Mouse (Mus musculus): Measurements from ENCODE around the gene Hist1h4a. TPM values are rescaled to one million over a fixed set of nuclear protein-coding genes. Genes with fewer than 3 reads are reported as not detected.
A peak's percentile ranks its signal among the peaks of the same experiment; 100 is the strongest.
"Not testable (repeated sequence)": the region's sequence is repeated elsewhere in the genome, so short reads cannot be mapped to it uniquely, and the experiment has no call there.

Gene Hist1h4a
- polyA plus RNA-seq, 1 experiment from 2014 or later: 0.93 TPM

DNA sequence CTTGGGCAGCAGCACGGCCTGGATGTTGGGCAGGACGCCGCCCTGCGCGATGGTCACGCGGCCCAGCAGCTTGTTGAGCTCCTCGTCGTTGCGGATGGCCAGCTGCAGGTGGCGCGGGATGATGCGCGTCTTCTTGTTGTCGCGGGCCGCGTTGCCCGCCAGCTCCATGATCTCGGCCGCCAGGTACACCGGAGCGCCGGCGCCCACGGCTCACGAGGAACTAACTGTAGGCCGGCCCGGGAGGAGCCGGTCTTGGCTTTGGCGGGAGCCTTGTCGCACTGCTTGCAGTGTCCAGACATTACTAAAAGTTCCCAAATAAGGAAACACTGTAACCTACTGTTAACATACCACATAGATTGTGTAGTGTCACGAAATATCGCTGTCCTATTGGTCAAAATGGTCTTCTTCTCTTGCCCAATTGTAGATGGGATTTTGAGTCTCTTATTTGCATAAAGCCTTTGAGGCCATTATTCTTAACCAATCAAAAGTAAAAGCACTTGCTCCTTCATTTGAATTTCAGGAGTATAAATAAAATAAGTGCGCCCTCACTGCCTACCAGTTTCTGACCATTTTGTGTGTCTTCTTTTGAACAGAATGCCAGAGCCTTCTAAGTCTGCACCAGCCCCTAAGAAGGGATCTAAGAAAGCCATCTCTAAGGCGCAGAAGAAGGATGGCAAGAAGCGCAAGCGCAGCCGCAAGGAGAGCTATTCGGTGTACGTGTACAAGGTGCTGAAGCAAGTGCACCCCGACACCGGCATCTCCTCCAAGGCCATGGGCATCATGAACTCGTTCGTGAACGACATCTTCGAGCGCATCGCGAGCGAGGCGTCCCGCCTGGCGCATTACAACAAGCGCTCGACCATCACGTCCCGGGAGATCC lies 14.6 kb downstream of the Hist1h4a start, which contains the start of gene Hist1h2bb:
Hist1h2bb (plus strand) TSS at position 534 of the 880 bp plus-strand sequence.
- peak; percentile 79 for ATAC-seq
- H3K9me3 ChIP-seq (replicated peaks); H3K36me3 ChIP-seq; H3K27me3 ChIP-seq (replicated peaks): not testable (repeated sequence)
- Histone ChIP-seq H3K4me2 (peak within 1 kb of the TSS; percentile 71), H3K4me3 (peak within 1 kb of the TSS; percentile 57), H3K4me1 (peaks cover 57% of the 10 kb centered on the region), H3K27ac (peak within 1 kb of the TSS; percentile 100), H3K9ac (peak within 1 kb of the TSS; percentile 85)
- under 1% methylated on average over 43 of the region's 58 CpGs for WGBS (ENCODE audit: insufficient replicate concordance)

- Histone ChIP-seq H3K27ac (peak within 1 kb of the TSS; percentile 100), H3K36me3 (no peaks in the 10 kb centered on the region), H3K4me3 (peak within 1 kb of the TSS; percentile 57), H3K9ac (peak within 1 kb of the TSS; percentile 85), H3K27me3 (replicated peaks) (no peaks in the 10 kb centered on the region), H3K9me3 (replicated peaks) (no peaks in the 10 kb centered on the region), H3K4me2 (peak within 1 kb of the TSS; percentile 71), H3K4me1 (peaks cover 61% of the 10 kb centered on the region)
- peak; percentile 63 for ATAC-seq
- 2% methylated on average over 28 of the region's 28 CpGs for WGBS (ENCODE audit: insufficient replicate concordance)
Measured at GRCm38 (mm10) chr13:23745381-23746161, 15.5 kb downstream of the Hist1h4a start, which contains the start of gene Hist1h3c. Gene Hist1h3c, minus strand, starts transcription at chr13:23745602.

DNA sequence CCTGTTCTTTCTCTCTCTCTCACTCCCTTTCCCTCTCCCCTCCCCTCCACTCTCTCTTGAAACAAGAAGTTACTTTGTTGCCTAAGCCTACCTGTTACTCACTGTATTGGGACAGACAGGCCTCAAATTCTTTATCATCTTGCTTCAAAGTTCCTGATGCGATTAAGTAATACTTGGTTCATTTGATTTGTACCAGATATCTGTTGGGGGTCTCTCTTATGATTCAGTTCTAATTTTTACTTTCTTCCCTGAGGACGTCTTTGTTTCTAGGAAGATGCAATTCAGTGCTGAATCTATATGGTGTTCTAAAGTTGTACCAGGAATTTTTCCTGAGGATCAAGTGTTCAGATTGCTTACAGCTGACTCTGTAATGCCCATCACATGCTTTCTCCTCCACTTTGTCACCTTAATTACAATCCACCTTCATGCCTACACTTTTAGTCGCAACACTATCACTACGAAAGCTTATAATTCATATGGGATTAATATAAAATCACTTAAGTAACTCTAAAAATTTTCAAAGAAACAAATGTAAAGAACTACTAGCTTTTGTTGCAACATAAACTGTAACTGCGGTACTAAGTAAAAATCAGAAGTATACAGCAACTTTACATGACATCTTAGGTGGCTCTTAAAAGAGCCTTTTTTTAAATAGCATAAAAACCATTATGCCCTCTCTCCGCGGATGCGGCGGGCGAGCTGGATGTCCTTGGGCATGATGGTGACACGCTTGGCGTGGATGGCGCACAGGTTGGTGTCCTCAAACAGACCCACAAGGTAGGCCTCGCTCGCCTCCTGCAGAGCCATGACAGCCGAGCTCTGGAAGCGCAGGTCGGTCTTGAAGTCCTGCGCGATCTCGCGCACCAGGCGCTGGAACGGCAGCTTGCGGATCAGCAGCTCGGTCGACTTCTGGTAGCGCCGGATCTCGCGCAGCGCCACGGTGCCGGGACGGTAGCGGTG lies 16.3 kb downstream of the Hist1h4a start:
- WGBS (ENCODE audit: insufficient replicate concordance): 1% methylated on average over 15 of the region's 36 CpGs
- no peak for ATAC-seq
- Histone ChIP-seq H3K36me3 (no peaks in the 10 kb centered on the region), H3K9me3 (replicated peaks) (no peaks in the 10 kb centered on the region), H3K27me3 (replicated peaks) (no peaks in the 10 kb centered on the region), H3K4me1 (peaks cover 58% of the 10 kb centered on the region), H3K27ac (peak overlapping the region; percentile 100), H3K4me2 (peak overlapping the region; percentile 71), H3K9ac (peak overlapping the region; percentile 82), H3K4me3 (peak overlapping the region; percentile 57)

- H3K4me1 ChIP-seq: peaks cover 55% of the 10 kb centered on the region
- H3K36me3 ChIP-seq: no peaks in the 10 kb centered on the region
- H3K27ac ChIP-seq: peak overlapping the region; percentile 100
- 47% methylated on average over 4 of the region's 4 CpGs for WGBS (ENCODE audit: insufficient replicate concordance)
- H3K9me3 ChIP-seq (replicated peaks): no peaks in the 10 kb centered on the region
- no peaks in the 10 kb centered on the region for H3K27me3 ChIP-seq (replicated peaks)
- H3K9ac ChIP-seq: peak overlapping the region; percentile 82
- peak overlapping the region; percentile 57 for H3K4me3 ChIP-seq
- ATAC-seq: no peak
- peak overlapping the region; percentile 71 for H3K4me2 ChIP-seq
Measured at GRCm38 (mm10) chr13:23743963-23744362, 17.1 kb downstream of the Hist1h4a start.

DNA sequence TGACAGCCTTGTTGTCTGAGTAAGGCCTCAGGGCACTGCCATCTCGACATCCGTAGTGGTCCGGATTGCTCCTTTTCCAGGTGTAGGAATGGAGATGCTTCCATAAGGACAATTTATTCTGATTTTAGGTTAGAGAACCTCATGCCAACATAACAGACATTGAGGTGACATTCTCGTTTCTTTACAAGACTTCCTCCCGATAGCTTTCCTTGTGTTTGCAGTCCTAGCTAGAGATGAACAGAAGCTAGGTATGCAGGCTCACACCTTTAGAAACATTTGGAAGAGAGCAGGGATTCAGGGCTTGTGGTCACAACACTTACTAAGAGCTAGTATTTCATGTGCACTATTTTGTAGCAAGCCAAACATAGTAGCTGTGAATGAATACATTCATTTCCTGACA lies 17.8 kb downstream of the Hist1h4a start:
- peak overlapping the region; percentile 88 for H3K27ac ChIP-seq
- H3K36me3 ChIP-seq: no peaks in the 10 kb centered on the region
- no peaks in the 10 kb centered on the region for H3K27me3 ChIP-seq (replicated peaks)
- peak overlapping the region; percentile 64 for H3K9ac ChIP-seq
- H3K4me3 ChIP-seq: peak overlapping the region; percentile 19; the same call in 1 of the 2 replicates
- H3K9me3 ChIP-seq (replicated peaks): no peaks in the 10 kb centered on the region
- WGBS (ENCODE audit: insufficient replicate concordance): 77% methylated on average over 5 of the region's 5 CpGs
- peak overlapping the region; percentile 46 for H3K4me2 ChIP-seq
- no peak for ATAC-seq
- peaks cover 51% of the 10 kb centered on the region for H3K4me1 ChIP-seq

GRCm38 (mm10) chr13:23742007-23742406 lies 19.0 kb downstream of the Hist1h4a start:
- no peak for ATAC-seq

DNA sequence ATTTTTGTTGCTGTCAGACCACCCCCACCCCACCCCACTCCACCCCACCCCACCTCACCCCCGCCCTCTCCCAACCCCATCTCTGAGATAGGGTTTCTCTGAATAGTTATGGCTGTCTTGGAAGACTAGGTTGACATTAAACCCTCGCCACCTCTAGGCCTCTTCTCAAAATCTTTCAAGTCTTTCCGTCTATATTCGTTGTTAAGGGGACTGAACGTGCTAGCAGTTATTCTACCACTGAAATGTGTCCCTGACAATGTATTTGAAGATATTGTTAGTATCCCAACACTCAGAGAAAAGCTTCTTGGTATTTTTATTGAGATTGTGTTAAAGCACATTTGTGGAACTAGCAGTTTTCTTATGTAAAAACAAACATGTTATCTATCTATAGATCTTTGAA lies 20.1 kb downstream of the Hist1h4a start:
- Histone ChIP-seq H3K9ac (peak overlapping the region; percentile 92), H3K4me2 (peak overlapping the region; percentile 79), H3K4me1 (peaks cover 48% of the 10 kb centered on the region), H3K27me3 (replicated peaks) (no peaks in the 10 kb centered on the region), H3K9me3 (replicated peaks) (no peaks in the 10 kb centered on the region), H3K27ac (peak overlapping the region; percentile 100), H3K4me3 (peak overlapping the region; percentile 60), H3K36me3 (no peaks in the 10 kb centered on the region)
- ATAC-seq: no peak
- 22% methylated on average over 5 of the region's 5 CpGs for WGBS (ENCODE audit: insufficient replicate concordance)

More at GRCm38 (mm10) chr13:23742007-23742406, 19.0 kb downstream of the Hist1h4a start:
- H3K27ac ChIP-seq: peak overlapping the region; percentile 88
- peak overlapping the region; percentile 17 for H3K4me3 ChIP-seq
- peaks cover 48% of the 10 kb centered on the region for H3K4me1 ChIP-seq
- H3K9me3 ChIP-seq (replicated peaks): no peaks in the 10 kb centered on the region
- peak overlapping the region; percentile 51 for H3K4me2 ChIP-seq
- peak overlapping the region; percentile 69 for H3K9ac ChIP-seq
- H3K27me3 ChIP-seq (replicated peaks): no peaks in the 10 kb centered on the region
- no peaks in the 10 kb centered on the region for H3K36me3 ChIP-seq

GRCm38 (mm10) chr13:23740256-23740840 lies 20.7 kb downstream of the Hist1h4a start:
- H3K4me3 ChIP-seq: peak overlapping the region; percentile 60
- H3K27ac ChIP-seq: peak overlapping the region; percentile 100
- H3K9ac ChIP-seq: peak overlapping the region; percentile 92
- H3K4me1 ChIP-seq: peaks cover 48% of the 10 kb centered on the region
- H3K4me2 ChIP-seq: peak overlapping the region; percentile 79
- H3K9me3 ChIP-seq (replicated peaks): no peaks in the 10 kb centered on the region
- H3K36me3 ChIP-seq: no peaks in the 10 kb centered on the region
- WGBS (ENCODE audit: insufficient replicate concordance): 16% methylated on average over 13 of the region's 13 CpGs
- ATAC-seq: no peak
- H3K27me3 ChIP-seq (replicated peaks): no peaks in the 10 kb centered on the region

- ATAC-seq: no peak
- Histone ChIP-seq H3K27me3 (replicated peaks) (no peaks in the 10 kb centered on the region), H3K27ac (peak overlapping the region; percentile 100), H3K4me2 (peak overlapping the region; percentile 79), H3K4me3 (peak overlapping the region; percentile 60), H3K36me3 (no peaks in the 10 kb centered on the region), H3K4me1 (peaks cover 48% of the 10 kb centered on the region), H3K9ac (peak overlapping the region; percentile 92), H3K9me3 (replicated peaks) (no peaks in the 10 kb centered on the region)
- WGBS (ENCODE audit: insufficient replicate concordance): under 1% methylated on average over 14 of the region's 14 CpGs
Measured at GRCm38 (mm10) chr13:23739922-23740252, 21.1 kb downstream of the Hist1h4a start.

GRCm38 (mm10) chr13:23739069-23739921 lies 21.7 kb downstream of the Hist1h4a start:
- H3K4me2 ChIP-seq: peak overlapping the region; percentile 79
- no peaks in the 10 kb centered on the region for H3K36me3 ChIP-seq
- peak overlapping the region; percentile 60 for H3K4me3 ChIP-seq
- H3K9ac ChIP-seq: peak overlapping the region; percentile 92
- peak overlapping the region; percentile 100 for H3K27ac ChIP-seq
- WGBS (ENCODE audit: insufficient replicate concordance): under 1% methylated on average over 39 of the region's 39 CpGs
- H3K9me3 ChIP-seq (replicated peaks): no peaks in the 10 kb centered on the region
- peak; percentile 86 for ATAC-seq
- H3K4me1 ChIP-seq: peaks cover 44% of the 10 kb centered on the region
- no peaks in the 10 kb centered on the region for H3K27me3 ChIP-seq (replicated peaks)

All from liver, embryonic 12.5 days (tissue).